ENCODE assay signal across 21 mouse cellular contexts in the genomic region with DNA sequence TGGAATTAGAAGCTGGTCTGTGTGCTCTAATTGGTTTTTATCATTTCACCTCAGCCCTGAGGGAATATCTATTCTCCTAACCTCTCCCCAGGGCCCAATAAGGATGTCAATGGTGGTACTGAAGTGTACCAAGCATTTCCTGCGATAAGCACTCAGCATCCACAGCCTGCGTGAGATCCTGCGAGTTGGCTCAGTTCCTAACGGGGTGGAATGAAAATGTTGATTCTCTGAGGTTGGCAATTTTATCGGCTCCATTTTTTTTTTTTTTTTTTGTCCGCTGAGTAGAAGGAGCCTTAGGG.
DNase-seq lines count a peak whose midpoint lies in the region; ATAC-seq lines count a peak whose summit lies in the region.
"Had no signal": no experiment of that assay in that cellular context is flagged by ENCODE, and none has a peak within 500 bp of the region (broad histone marks: within the 10 kb centered on the region; RNA-seq: fewer than 3 reads in every experiment).

No protein-coding gene starts in this region.

- DNase-seq in neural tube, embryonic 10.5 days (ENCODE audit: extremely low spot score, low spot score), result no peak
- DNase-seq in embryonic facial prominence, embryonic 14.5 days (ENCODE audit: low spot score), result peak; percentile 45
- no peak for DNase-seq in thymus, postnatal 4 days
- DNase-seq in cerebellum, adult 8-10 months, result no peak
- DNase-seq: adrenal gland, adult 8-10 months; adrenal gland, postnatal 36 days; cerebellum, adult 9-10 months; cerebellum, postnatal 25 days; gastrocnemius, adult 2 months; gastrocnemius, postnatal 25 days had no signal

- H3K9ac ChIP-seq in neural tube, embryonic 13.5 days, result no peak overlapping the region
- H3K9ac ChIP-seq in embryonic facial prominence, embryonic 14.5 days (ENCODE audit: low read depth, low read length), result no peak overlapping the region
- H3K9ac ChIP-seq in limb, embryonic 13.5 days, result no peak overlapping the region
- H3K9ac ChIP-seq in neural tube, embryonic 15.5 days (replicated peaks), result no peak overlapping the region
- H3K9ac ChIP-seq: embryonic facial prominence, embryonic 15.5 days; heart, embryonic 12.5 days had no signal

- H3K36me3 ChIP-seq in neural tube, embryonic 13.5 days, result no peaks in the 10 kb centered on the region
- no peaks in the 10 kb centered on the region for H3K36me3 ChIP-seq in embryonic facial prominence, embryonic 14.5 days (ENCODE audit: control insufficient read depth, insufficient read depth, low read length)
- no peaks in the 10 kb centered on the region for H3K36me3 ChIP-seq in limb, embryonic 13.5 days
- H3K36me3 ChIP-seq in neural tube, embryonic 15.5 days, result no peaks in the 10 kb centered on the region
- H3K36me3 ChIP-seq: embryonic facial prominence, embryonic 15.5 days; forebrain, embryonic 10.5 days; heart, embryonic 12.5 days; hindbrain, embryonic 10.5 days had no signal

- H3K4me2 ChIP-seq in neural tube, embryonic 13.5 days, result no peak overlapping the region
- no peak overlapping the region for H3K4me2 ChIP-seq in embryonic facial prominence, embryonic 14.5 days (ENCODE audit: low read depth, low read length)
- peak overlapping the region; percentile 44 for H3K4me2 ChIP-seq in limb, embryonic 13.5 days (replicated peaks)
- no peak overlapping the region for H3K4me2 ChIP-seq in neural tube, embryonic 15.5 days
- H3K4me2 ChIP-seq: embryonic facial prominence, embryonic 15.5 days; heart, embryonic 12.5 days had no signal

- 0 out of 2 replicates have a peak, but pooled peaks cover 5% of the 10 kb centered on the region for H3K27me3 ChIP-seq in neural tube, embryonic 13.5 days
- H3K27me3 ChIP-seq in embryonic facial prominence, embryonic 14.5 days (replicated peaks; ENCODE audit: control insufficient read depth, insufficient read depth, low read length), result no peaks in the 10 kb centered on the region
- no peaks in the 10 kb centered on the region; the same call in 1 of the 2 replicates for H3K27me3 ChIP-seq in limb, embryonic 13.5 days
- H3K27me3 ChIP-seq in neural tube, embryonic 15.5 days (replicated peaks), result no peaks in the 10 kb centered on the region
- H3K27me3 ChIP-seq: embryonic facial prominence, embryonic 15.5 days; heart, embryonic 12.5 days had no signal

- H3K9me3 ChIP-seq in neural tube, embryonic 13.5 days, result no peaks in the 10 kb centered on the region
- no peaks in the 10 kb centered on the region for H3K9me3 ChIP-seq in embryonic facial prominence, embryonic 14.5 days (ENCODE audit: control insufficient read depth, low read length)
- no peaks in the 10 kb centered on the region for H3K9me3 ChIP-seq in limb, embryonic 13.5 days
- H3K9me3 ChIP-seq in neural tube, embryonic 15.5 days (replicated peaks), result no peaks in the 10 kb centered on the region
- H3K9me3 ChIP-seq: embryonic facial prominence, embryonic 15.5 days; forebrain, embryonic 10.5 days; heart, embryonic 12.5 days; hindbrain, embryonic 10.5 days had no signal

- no peak overlapping the region for H3K4me3 ChIP-seq in neural tube, embryonic 13.5 days
- no peak overlapping the region for H3K4me3 ChIP-seq in embryonic facial prominence, embryonic 14.5 days (ENCODE audit: low read depth, low read length)
- H3K4me3 ChIP-seq in limb, embryonic 13.5 days, result no peak overlapping the region
- no peak overlapping the region for H3K4me3 ChIP-seq in neural tube, embryonic 15.5 days (replicated peaks)
- H3K4me3 ChIP-seq: embryonic facial prominence, embryonic 15.5 days; erythroblast, embryonic 14.5 days; forebrain, embryonic 10.5 days; gastrocnemius, adult 2 months; heart, embryonic 12.5 days; hindbrain, embryonic 10.5 days had no signal

- no peak overlapping the region for H3K27ac ChIP-seq in neural tube, embryonic 13.5 days (replicated peaks)
- no peak overlapping the region for H3K27ac ChIP-seq in embryonic facial prominence, embryonic 14.5 days (replicated peaks; ENCODE audit: low read depth, low read length)
- H3K27ac ChIP-seq in limb, embryonic 13.5 days, result peak overlapping the region; percentile 75; the same call in 1 of the 2 replicates
- H3K27ac ChIP-seq in neural tube, embryonic 15.5 days (replicated peaks), result no peak overlapping the region
- H3K27ac ChIP-seq: forebrain, embryonic 10.5 days; gastrocnemius, adult 2 months; hindbrain, embryonic 10.5 days had no signal

- ATAC-seq in neural tube, embryonic 13.5 days (ENCODE audit: low read depth), result peak; percentile 70; the same call in 1 of the 2 replicates
- peak; percentile 78 for ATAC-seq in embryonic facial prominence, embryonic 14.5 days (ENCODE audit: low read depth)
- ATAC-seq in limb, embryonic 13.5 days (ENCODE audit: low FRiP score, low read depth), result 0 out of 2 replicates have a peak, but pooled peaks have one; percentile 20
- peak; percentile 43 for ATAC-seq in neural tube, embryonic 15.5 days (ENCODE audit: low FRiP score)
- no peak for ATAC-seq in CD4-positive, CD25-positive, alpha-beta regulatory T cell, adult 4 months
- ATAC-seq: forebrain, embryonic 14.5 days; hindbrain, embryonic 16.5 days had no signal

- 47% methylated on average over 6 of the region's 6 CpGs for WGBS in neural tube, embryonic 13.5 days
- WGBS in embryonic facial prominence, embryonic 14.5 days, result 46% methylated on average over 6 of the region's 6 CpGs
- WGBS in limb, embryonic 13.5 days, result 29% methylated on average over 6 of the region's 6 CpGs
- WGBS in neural tube, embryonic 15.5 days, result 44% methylated on average over 6 of the region's 6 CpGs

- peaks cover 24% of the 10 kb centered on the region for H3K4me1 ChIP-seq in neural tube, embryonic 13.5 days (replicated peaks)
- H3K4me1 ChIP-seq in embryonic facial prominence, embryonic 14.5 days (ENCODE audit: control insufficient read depth, insufficient read depth, low read length), result peaks cover 13% of the 10 kb centered on the region
- H3K4me1 ChIP-seq in limb, embryonic 13.5 days, result peaks cover 30% of the 10 kb centered on the region
- peaks cover 11% of the 10 kb centered on the region for H3K4me1 ChIP-seq in neural tube, embryonic 15.5 days
- H3K4me1 ChIP-seq: heart, embryonic 12.5 days; hindbrain, embryonic 10.5 days had no signal
